ENCODE assay signal across 8 mouse cellular contexts in the genomic region with DNA sequence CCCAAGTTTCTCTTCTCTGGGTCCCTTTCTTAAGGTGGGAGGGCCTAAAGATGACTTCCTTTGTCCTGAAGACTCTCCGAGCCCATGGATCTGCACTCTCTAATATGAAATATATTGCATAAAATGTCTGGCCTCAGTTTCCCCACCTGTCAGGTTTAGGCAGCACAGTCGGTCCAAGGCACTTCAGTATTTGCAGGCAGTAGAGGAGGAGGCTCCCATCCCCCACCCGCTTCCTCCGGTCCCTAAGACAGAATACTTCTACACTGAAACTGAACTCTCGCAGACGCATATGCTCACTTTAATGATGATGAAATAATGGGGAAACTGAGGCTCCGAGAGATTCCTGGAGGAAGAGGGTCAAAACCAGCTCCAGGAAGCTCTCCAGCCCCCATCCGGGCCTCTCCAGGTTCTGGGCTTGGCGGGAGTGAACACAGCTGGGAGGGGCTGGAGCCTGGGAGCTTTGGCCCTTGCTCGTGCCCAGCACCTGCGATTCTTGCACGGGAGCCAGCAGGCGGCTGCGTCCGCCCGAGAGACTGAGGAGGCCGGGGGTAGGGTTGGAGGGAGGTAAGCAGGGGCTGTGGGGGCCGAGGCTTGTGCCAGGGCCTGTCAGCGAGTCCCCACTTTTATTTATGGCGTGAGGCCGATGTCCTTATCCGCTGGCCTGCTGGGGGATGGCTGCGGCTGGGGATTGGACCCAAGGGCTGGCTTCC. TPM values are rescaled to one million over a fixed set of nuclear protein-coding genes. Genes with fewer than 3 reads are reported as not detected.
DNase-seq lines count a peak whose midpoint lies in the region; ATAC-seq and TF ChIP-seq lines count a peak whose summit lies in the region.

No protein-coding gene starts in this region.

- peak overlapping the region; percentile 46 for H3K4me2 ChIP-seq in intestine, embryonic 15.5 days (replicated peaks)

- no peak for TF ChIP-seq CTCF in thymus, adult 2 months (IDR thresholded peaks at IDR 0.05; ENCODE audit: borderline replicate concordance, control insufficient read depth, extremely low read depth, insufficient read depth, low read length, poor library complexity)

- no peaks in the 10 kb centered on the region for H3K9me3 ChIP-seq in erythroblast, embryonic 14.5 days (ENCODE audit: control insufficient read depth, low read length)
- H3K9me3 ChIP-seq in intestine, embryonic 15.5 days, result no peaks in the 10 kb centered on the region

- H3K9ac ChIP-seq in intestine, embryonic 15.5 days, result peak overlapping the region; percentile 8; the same call in 1 of the 2 replicates

- TF ChIP-seq POLR2A in thymus, adult 2 months (IDR thresholded peaks at IDR 0.05; ENCODE audit: control insufficient read depth, extremely low read depth, insufficient read depth, low read length, poor library complexity), result no peak

- no peak overlapping the region for H3K27ac ChIP-seq in thymus, adult 2 months (ENCODE audit: control insufficient read depth, insufficient read depth, low read length)
- no peak overlapping the region for H3K27ac ChIP-seq in intestine, embryonic 15.5 days

- no peak for ATAC-seq in erythroblast, adult 5-6 weeks (replicated peaks; ENCODE audit: low FRiP score, poor library complexity, severe bottlenecking)
- no peak for ATAC-seq in intestine, embryonic 15.5 days

- peaks cover 52% of the 10 kb centered on the region for H3K27me3 ChIP-seq in erythroblast, embryonic 14.5 days (ENCODE audit: control insufficient read depth)
- H3K27me3 ChIP-seq in thymus, adult 2 months (ENCODE audit: control insufficient read depth, insufficient read depth, low read length), result no peaks in the 10 kb centered on the region
- H3K27me3 ChIP-seq in intestine, embryonic 15.5 days (replicated peaks), result peaks cover 65% of the 10 kb centered on the region

- H3K36me3 ChIP-seq in erythroblast, embryonic 14.5 days (ENCODE audit: control insufficient read depth), result peaks cover 27% of the 10 kb centered on the region
- no peaks in the 10 kb centered on the region for H3K36me3 ChIP-seq in thymus, adult 2 months (ENCODE audit: control insufficient read depth, insufficient read depth, low read length)
- H3K36me3 ChIP-seq in intestine, embryonic 15.5 days, result no peaks in the 10 kb centered on the region

- DNase-seq in thymus, adult 2 months, result peak; percentile 11
- DNase-seq in thymus, postnatal 25 days, result no peak
- peak; percentile 70 for DNase-seq in testis, postnatal 14 days (ENCODE audit: low spot score)
- DNase-seq in frontal cortex, postnatal 25 days (ENCODE audit: low spot score in 2 of 2), result no peak
- DNase-seq in MN1 (ENCODE audit: low spot score), result no peak

- peak overlapping the region; percentile 51 for H3K4me3 ChIP-seq in erythroblast, embryonic 14.5 days (replicated peaks)
- H3K4me3 ChIP-seq in thymus, adult 2 months (ENCODE audit: control insufficient read depth, insufficient read depth, low read length), result no peak overlapping the region
- H3K4me3 ChIP-seq in intestine, embryonic 15.5 days (replicated peaks), result no peak overlapping the region; the same call in 1 of the 2 replicates

- 27% methylated on average over 23 of the region's 23 CpGs for WGBS in thymus, adult 2 months
- WGBS in intestine, embryonic 15.5 days, result 14% methylated on average over 23 of the region's 23 CpGs

- peaks cover 82% of the 10 kb centered on the region for H3K4me1 ChIP-seq in erythroblast, embryonic 14.5 days (ENCODE audit: control insufficient read depth)
- peaks cover 24% of the 10 kb centered on the region for H3K4me1 ChIP-seq in thymus, adult 2 months (replicated peaks; ENCODE audit: control insufficient read depth, insufficient read depth, low read length)
- peaks cover 46% of the 10 kb centered on the region for H3K4me1 ChIP-seq in intestine, embryonic 15.5 days (replicated peaks)

RNA-seq across cellular contexts. Expression of gene Rex1bd, which starts 4.6 kb away (rescaled TPM):
- polyA plus RNA-seq in erythroblast, embryonic 14.5 days (2012), result 53.1 and 68.2 TPM in 2 replicates
- 2.9 and 14.0 TPM in 2 replicates for total RNA-seq in erythroblast, adult 5-6 weeks (2015; ENCODE audit: low replicate concordance)
- 5.2 and 9.5 TPM in 2 replicates for total RNA-seq in erythroblast, adult 5-6 weeks (2017; ENCODE audit: low replicate concordance)
- polyA plus RNA-seq in thymus, adult 2 months (2012; rRNA removed), result 196 and 227 TPM in 2 replicates
- polyA plus RNA-seq in intestine, embryonic 15.5 days (2015; fragmentation: Nextera tagmentation; extraction: Ambion mirVana), result 121 and 132 TPM in 2 replicates

RNA-seq across cellular contexts. Expression of gene Uba52, which starts 8.6 kb away (rescaled TPM):
- polyA plus RNA-seq in erythroblast, embryonic 14.5 days (2012), result 107 and 138 TPM in 2 replicates
- 653 and 914 TPM in 2 replicates for total RNA-seq in erythroblast, adult 5-6 weeks (2015; ENCODE audit: low replicate concordance)
- total RNA-seq in erythroblast, adult 5-6 weeks (2017; ENCODE audit: low replicate concordance), result 249 and 1,009 TPM in 2 replicates
- 731 and 765 TPM in 2 replicates for polyA plus RNA-seq in thymus, adult 2 months (2012; rRNA removed)
- 957 and 992 TPM in 2 replicates for polyA plus RNA-seq in intestine, embryonic 15.5 days (2015; fragmentation: Nextera tagmentation; extraction: Ambion mirVana)

RNA-seq across cellular contexts. Expression of gene Crlf1, which starts 9.0 kb away (rescaled TPM):
- polyA plus RNA-seq in erythroblast, embryonic 14.5 days (2012), result 0.63 and 1.7 TPM in 2 replicates
- 3.7 TPM in 1 of 2 replicates, not detected in the other for total RNA-seq in erythroblast, adult 5-6 weeks (2015; ENCODE audit: low replicate concordance)
- total RNA-seq in erythroblast, adult 5-6 weeks (2017; ENCODE audit: low replicate concordance), result 2.5 TPM in 1 of 2 replicates, not detected in the other
- polyA plus RNA-seq in thymus, adult 2 months (2012; rRNA removed), result 0.59 and 0.70 TPM in 2 replicates
- polyA plus RNA-seq in intestine, embryonic 15.5 days (2015; fragmentation: Nextera tagmentation; extraction: Ambion mirVana), result 0.95 and 1.2 TPM in 2 replicates

RNA-seq across cellular contexts. Expression of gene Tmem59l, which starts 14.8 kb away (rescaled TPM):
- not detected in 2 replicates for polyA plus RNA-seq in erythroblast, embryonic 14.5 days (2012)
- total RNA-seq in erythroblast, adult 5-6 weeks (2015; ENCODE audit: low replicate concordance), result not detected in 2 replicates
- not detected in 2 replicates for total RNA-seq in erythroblast, adult 5-6 weeks (2017; ENCODE audit: low replicate concordance)
- 0.39 and 0.73 TPM in 2 replicates for polyA plus RNA-seq in thymus, adult 2 months (2012; rRNA removed)
- polyA plus RNA-seq in intestine, embryonic 15.5 days (2015; fragmentation: Nextera tagmentation; extraction: Ambion mirVana), result 3.2 and 4.2 TPM in 2 replicates

RNA-seq across cellular contexts. Expression of gene Klhl26, which starts 25.2 kb away (rescaled TPM):
- 0.92 and 1.0 TPM in 2 replicates for polyA plus RNA-seq in erythroblast, embryonic 14.5 days (2012)
- 0.38 and 1.7 TPM in 2 replicates for total RNA-seq in erythroblast, adult 5-6 weeks (2015; ENCODE audit: low replicate concordance)
- 1.8 and 2.8 TPM in 2 replicates for total RNA-seq in erythroblast, adult 5-6 weeks (2017; ENCODE audit: low replicate concordance)
- polyA plus RNA-seq in thymus, adult 2 months (2012; rRNA removed), result 43.1 and 44.6 TPM in 2 replicates
- polyA plus RNA-seq in intestine, embryonic 15.5 days (2015; fragmentation: Nextera tagmentation; extraction: Ambion mirVana), result 18.7 and 20.8 TPM in 2 replicates

Comparison
In these comparisons a context has a peak if more than half of its experiments do, and no peak if none do; other contexts are left out.
1. DNase-seq: peak in thymus, adult 2 months (single experiment) and testis, postnatal 14 days (single experiment); none in thymus, postnatal 25 days (single experiment), frontal cortex, postnatal 25 days (0 of 2) and MN1 (single experiment).